Mouse (Mus musculus): ENCODE results near the gene Cgref1.

DNA sequence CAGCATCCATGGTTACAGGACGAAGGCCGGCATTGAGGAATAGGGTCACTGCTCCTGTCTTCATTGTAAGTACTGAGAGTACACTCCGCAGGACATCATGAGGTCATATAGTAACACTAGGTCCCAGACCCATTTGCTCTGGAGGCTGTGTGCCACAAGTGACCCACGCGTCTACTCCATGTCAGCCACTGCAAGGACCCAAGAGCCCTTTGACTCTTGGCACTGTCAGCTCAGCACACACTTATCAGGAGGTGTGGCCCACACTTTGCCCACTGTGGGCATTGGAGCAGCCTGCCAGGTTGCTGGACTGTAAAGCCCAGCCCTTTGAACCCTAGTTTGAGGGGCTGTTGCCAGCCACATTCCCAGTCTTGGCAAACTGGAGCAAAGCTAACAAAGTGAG, 20.2 kb downstream of the Cgref1 start:
- TF ChIP-seq CTCF (IDR thresholded peaks at IDR 0.05; ENCODE audit: extremely low read depth, insufficient read depth, low read length) (no peak), POLR2A (IDR thresholded peaks at IDR 0.05; ENCODE audit: extremely low read depth, insufficient read depth, low read length) (no peak)
